Mouse (Mus musculus) ES-E14 (cell line): Measurements from ENCODE around the gene Timm10. TPM values are rescaled to one million over a fixed set of nuclear protein-coding genes. Genes with fewer than 3 reads are reported as not detected.

Experiments used
- DNase-seq: peaks from one replicate; pipeline ENCODE4 v3.0.0-alpha.2; 2013; ENCODE audit warnings: low read depth, low spot score
- H3K27ac ChIP-seq: 2 replicates; pipeline ENCODE4 v1.5.1; 2012; ENCODE audit warnings: low read depth, mild to moderate bottlenecking, low read length, moderate library complexity, mixed read lengths; ENCODE audit not compliant: poor library complexity, insufficient read depth, severe bottlenecking
- H3K36me3 ChIP-seq: 2 replicates; pipeline ENCODE4 v1.6.1; 2012; ENCODE audit warnings: mild to moderate bottlenecking, low read length, moderate library complexity, mixed read lengths; ENCODE audit not compliant: control insufficient read depth, poor library complexity, insufficient read depth, severe bottlenecking
- H3K4me1 ChIP-seq, 2 experiments: fragments of 150-350 bp in 1 of 2; sonication (generic) in 1 of 2; 2 replicates each; pipeline ENCODE4 v1.6.1; 2012; ENCODE audit warnings: low read length in 2 of 2, mild to moderate bottlenecking in 1 of 2, mixed read lengths in 1 of 2; ENCODE audit not compliant: control insufficient read depth in 2 of 2, insufficient read depth in 2 of 2, poor library complexity in 1 of 2
- H3K4me3 ChIP-seq, 2 experiments: fragments of 150-350 bp in 1 of 2; sonication (generic) in 1 of 2; 2 replicates each; pipeline ENCODE4 v1.5.1; 2012; ENCODE audit warnings: low read length in 2 of 2, low read depth in 1 of 2, mild to moderate bottlenecking in 1 of 2, mixed read lengths in 1 of 2; ENCODE audit not compliant: insufficient read depth in 1 of 2, poor library complexity in 1 of 2, severe bottlenecking in 1 of 2
- H3K9ac ChIP-seq: 2 replicates; pipeline ENCODE4 v1.6.1; 2012; ENCODE audit warnings: low read depth, mild to moderate bottlenecking, low read length, mixed read lengths; ENCODE audit not compliant: poor library complexity, insufficient read depth, severe bottlenecking
- H3K9me3 ChIP-seq: fragments of 150-350 bp; sonication (generic); 2 replicates; pipeline ENCODE4 v1.6.1; 2012; ENCODE audit warnings: low read depth, mild to moderate bottlenecking, low read length; ENCODE audit not compliant: control insufficient read depth, insufficient read depth
- CHD2 ChIP-seq: IDR thresholded peaks from 2 replicates; pipeline ENCODE4 v1.6.1; 2014; ENCODE audit warnings: mild to moderate bottlenecking, low read depth, low read length, inconsistent platforms
- HCFC1 ChIP-seq: IDR thresholded peaks from 2 replicates; pipeline ENCODE4 v1.6.1; 2012; ENCODE audit warnings: low read length, inconsistent platforms, borderline replicate concordance; ENCODE audit not compliant: insufficient read depth
- MAFK ChIP-seq: IDR thresholded peaks from 2 replicates; pipeline ENCODE4 v1.6.1; 2014; ENCODE audit warnings: mild to moderate bottlenecking, low read depth, low read length, inconsistent platforms; ENCODE audit not compliant: insufficient read depth
- ZC3H11A ChIP-seq: IDR thresholded peaks from 2 replicates; pipeline ENCODE4 v1.6.1; 2012; ENCODE audit warnings: low read depth, mild to moderate bottlenecking, inconsistent platforms, low read length, borderline replicate concordance
- ZNF384 ChIP-seq: IDR thresholded peaks from 2 replicates; pipeline ENCODE4 v1.6.1; 2012; ENCODE audit warnings: low read depth, low read length, inconsistent platforms
- in situ Hi-C, 2 experiments: fragments of 600-800 bp; cut with MboI; formaldehyde crosslinking; loops; one replicate each; pipeline ENCODE4 v1.15.1; 2025; ENCODE audit warnings: low sequenced_read_pairs in 2 of 2, inconsistent platforms in 1 of 2; ENCODE audit not compliant: unreplicated experiment in 2 of 2
- total RNA-seq: library from RNA; depleted of rRNA; stranded (reverse); fragments of 300-350 nt; gene quantifications from 2 replicates; pipeline ENCODE4 v1.2.3, GENCODE M21; 2012

Gene Timm10
- total RNA-seq, 1 experiment, result 73.5 TPM

- 0 out of 2 replicates have a peak, but pooled peaks cover 2% of the 10 kb centered on the region for H3K36me3 ChIP-seq
- TF ChIP-seq MAFK (no peak), HCFC1 (no peak), ZC3H11A (no peak), ZNF384 (no peak), CHD2 (no peak)
- no peak overlapping the region for H3K4me3 ChIP-seq
- H3K9ac ChIP-seq, result no peak overlapping the region
- 0 out of 4 replicates have a peak, but pooled peaks cover 0 to 2% of the 10 kb centered on the region in 2 experiments for H3K4me1 ChIP-seq
- DNase-seq, result no peak
- no peaks in the 10 kb centered on the region for H3K9me3 ChIP-seq
- in situ Hi-C loops, result no loop called here
- H3K27ac ChIP-seq, result no peak overlapping the region
Measured at GRCm38 (mm10) chr2:84811880-84812279, 14.9 kb upstream of the Timm10 start.

- TF ChIP-seq CHD2 (no peak), ZNF384 (no peak), MAFK (no peak), ZC3H11A (no peak), HCFC1 (no peak)
- no peak overlapping the region for H3K4me3 ChIP-seq
- no peak overlapping the region for H3K9ac ChIP-seq
- 0 out of 4 replicates have a peak, but pooled peaks cover 0 to 2% of the 10 kb centered on the region in 2 experiments for H3K4me1 ChIP-seq
- H3K9me3 ChIP-seq, result no peaks in the 10 kb centered on the region
- in situ Hi-C loops, result no loop called here
- 0 out of 2 replicates have a peak, but pooled peaks cover 2% of the 10 kb centered on the region for H3K36me3 ChIP-seq
- no peak for DNase-seq
- no peak overlapping the region for H3K27ac ChIP-seq
Measured at GRCm38 (mm10) chr2:84812676-84813075, 14.1 kb upstream of the Timm10 start.

GRCm38 (mm10) chr2:84819861-84820260, 6.9 kb upstream of the Timm10 start:
- Histone ChIP-seq H3K9ac (no peak overlapping the region), H3K4me3 (no peak overlapping the region), H3K36me3 (no peaks in the 10 kb centered on the region), H3K27ac (no peak overlapping the region), H3K9me3 (no peaks in the 10 kb centered on the region), H3K4me1 (0 out of 4 replicates have a peak, but pooled peaks cover 0 to 2% of the 10 kb centered on the region in 2 experiments)
- TF ChIP-seq MAFK (no peak), ZNF384 (no peak), ZC3H11A (no peak)
- in situ Hi-C loops, result no loop called here
- DNase-seq, result no peak

- H3K9me3 ChIP-seq, result no peaks in the 10 kb centered on the region
- H3K36me3 ChIP-seq, result no peaks in the 10 kb centered on the region
- H3K4me1 ChIP-seq, result peaks cover 0 to 2% of the 10 kb centered on the region in 2 experiments; a peak in 1 of 4 replicates
- H3K4me3 ChIP-seq, result no peak within 1 kb of the TSS
- H3K27ac ChIP-seq, result no peak within 1 kb of the TSS
- no peak for DNase-seq
- in situ Hi-C loops, result no loop called here
- TF ChIP-seq ZNF384 (no peak), HCFC1 (no peak), MAFK (no peak)
- H3K9ac ChIP-seq, result no peak within 1 kb of the TSS
Measured at GRCm38 (mm10) chr2:84822552-84822951, 4.2 kb upstream of the Timm10 start, which contains the start of gene Smtnl1. Gene Smtnl1 (minus strand): TSS chr2:84822652.

GRCm38 (mm10) chr2:84823237-84823636, 3.6 kb upstream of the Timm10 start:
- in situ Hi-C loops, result no loop called here
- H3K27ac ChIP-seq, result no peak overlapping the region
- no peak overlapping the region for H3K9ac ChIP-seq

More at GRCm38 (mm10) chr2:84823237-84823636, 3.6 kb upstream of the Timm10 start:
- no peaks in the 10 kb centered on the region for H3K36me3 ChIP-seq
- no peak for DNase-seq
- H3K4me1 ChIP-seq, result peaks cover 0 to 2% of the 10 kb centered on the region in 2 experiments; a peak in 1 of 4 replicates
- no peak for TF ChIP-seq HCFC1
- H3K4me3 ChIP-seq, result no peak overlapping the region
- H3K9me3 ChIP-seq, result no peaks in the 10 kb centered on the region
